ENCODE assay signal across 9 mouse cellular contexts in the genomic region with DNA sequence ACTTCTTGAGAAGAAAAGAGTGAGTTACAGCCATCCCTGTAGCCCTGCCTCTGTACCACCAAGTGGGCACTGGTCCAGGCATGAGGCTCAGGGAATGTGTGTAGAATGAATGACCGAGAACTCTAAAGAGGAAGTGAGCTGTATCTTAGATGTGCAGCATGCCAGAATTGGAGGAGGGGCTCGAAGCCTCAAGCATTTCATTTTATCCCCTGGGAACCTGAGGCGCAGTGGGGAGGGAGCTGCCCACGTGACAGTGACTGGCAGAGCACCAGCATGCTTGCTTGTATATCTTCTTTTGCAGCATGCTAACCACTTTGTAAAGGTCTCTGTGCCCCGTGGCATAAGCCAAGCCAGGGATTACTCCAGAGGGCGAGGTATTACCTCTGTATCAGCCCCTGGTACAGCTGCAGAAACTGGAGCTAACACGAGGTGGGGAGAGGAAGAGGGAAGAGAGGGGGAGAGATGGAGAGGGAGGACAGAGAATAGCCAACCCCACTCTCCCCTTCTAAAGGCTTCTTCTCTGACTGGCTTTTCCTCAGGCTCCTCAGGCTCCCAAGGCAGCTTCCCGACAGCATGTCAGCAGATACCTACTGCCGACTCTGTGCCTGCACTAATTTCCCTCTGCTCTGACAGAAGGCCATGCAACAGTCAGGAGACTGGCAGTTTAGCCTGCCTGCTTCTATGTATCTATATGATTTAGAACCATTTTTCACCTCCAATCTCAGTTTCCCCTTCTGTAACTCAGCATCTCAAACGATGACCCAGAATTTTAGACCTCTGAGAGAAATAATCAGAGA. TPM values are rescaled to one million over a fixed set of nuclear protein-coding genes. Genes with fewer than 3 reads are reported as not detected.
DNase-seq lines count a peak whose midpoint lies in the region; ATAC-seq and TF ChIP-seq lines count a peak whose summit lies in the region.
"Had no signal": no experiment of that assay in that cellular context is flagged by ENCODE, and none has a peak within 500 bp of the region (broad histone marks: within the 10 kb centered on the region; RNA-seq: fewer than 3 reads in every experiment).

No protein-coding gene starts in this region.

- H3K4me1 ChIP-seq in midbrain, postnatal 0 days (ENCODE audit: insufficient read depth, low read length): peaks cover 33% of the 10 kb centered on the region

- no peaks in the 10 kb centered on the region for H3K27me3 ChIP-seq in midbrain, postnatal 0 days (ENCODE audit: insufficient read depth, low read length)
- H3K27me3 ChIP-seq: limb, embryonic 15.5 days had no signal

- no peak for TF ChIP-seq CTCF in midbrain, postnatal 0 days (IDR thresholded peaks at IDR 0.05)

- DNase-seq in ovary, adult 18-20 months (ENCODE audit: low spot score): peak; percentile 12
- DNase-seq in ovary, postnatal 10 days (ENCODE audit: low spot score): no peak
- DNase-seq in cerebellum, postnatal 25 days: peak; percentile 48 to 62
- peak; percentile 28 for DNase-seq in gastrocnemius, postnatal 25 days
- DNase-seq in kidney, adult 9 months: peak; percentile 27
- DNase-seq in midbrain, postnatal 0 days (ENCODE audit: low spot score): peak; percentile 70
- no peak for DNase-seq in thymus, postnatal 4 days
- DNase-seq in thymus, postnatal 36 days: no peak

- 0 out of 2 replicates have a peak overlapping the region, but pooled peaks have one; percentile 1 for H3K4me2 ChIP-seq in midbrain, postnatal 0 days (ENCODE audit: low read depth, low read length, poor library complexity, severe bottlenecking)
- H3K4me2 ChIP-seq: limb, embryonic 15.5 days had no signal

- 16% methylated on average over 10 of the region's 10 CpGs for WGBS in midbrain, postnatal 0 days

- peak; percentile 38 for ATAC-seq in midbrain, postnatal 0 days (ENCODE audit: low FRiP score)

- 0 out of 2 replicates have a peak overlapping the region, but pooled peaks have one; percentile 32 for H3K27ac ChIP-seq in midbrain, postnatal 0 days (ENCODE audit: low read depth, low read length)
- H3K27ac ChIP-seq: limb, embryonic 15.5 days had no signal

- H3K9me3 ChIP-seq in midbrain, postnatal 0 days (ENCODE audit: low read length): no peaks in the 10 kb centered on the region
- H3K9me3 ChIP-seq: limb, embryonic 15.5 days had no signal

- peak overlapping the region; percentile 29; the same call in 1 of the 2 replicates for H3K9ac ChIP-seq in midbrain, postnatal 0 days (replicated peaks; ENCODE audit: low read length, poor library complexity, severe bottlenecking)
- H3K9ac ChIP-seq: limb, embryonic 15.5 days had no signal

- no peak overlapping the region for H3K4me3 ChIP-seq in midbrain, postnatal 0 days (ENCODE audit: low read depth, low read length)
- H3K4me3 ChIP-seq: limb, embryonic 15.5 days had no signal

- peaks cover 8% of the 10 kb centered on the region; the same call in 1 of the 2 replicates for H3K36me3 ChIP-seq in midbrain, postnatal 0 days (ENCODE audit: insufficient read depth, low read length)
- H3K36me3 ChIP-seq: limb, embryonic 15.5 days had no signal

RNA-seq across cellular contexts. Expression of a gene that starts 31.4 kb away (rescaled TPM):
- total RNA-seq in gastrocnemius, postnatal 25 days (2021): 10 to 100 TPM in 1 of 2 experiments, 1 to 10 TPM in 1; 9.7 to 10.7 TPM
- 363 and 375 TPM in 2 replicates for total RNA-seq in midbrain, postnatal 0 days (2014; rRNA removed)
- 301 and 312 TPM in 2 replicates for polyA plus RNA-seq in midbrain, postnatal 0 days (2015; fragmentation: Nextera tagmentation; extraction: Ambion mirVana)

Comparison
In these comparisons a context has a peak if more than half of its experiments do, and no peak if none do; other contexts are left out.
1. DNase-seq: peak in ovary, adult 18-20 months (single experiment), cerebellum, postnatal 25 days (2 of 2), gastrocnemius, postnatal 25 days (single experiment), kidney, adult 9 months (single experiment) and midbrain, postnatal 0 days (single experiment); none in ovary, postnatal 10 days (single experiment), thymus, postnatal 4 days (single experiment) and thymus, postnatal 36 days (0 of 2).
2. RNA of a gene that starts 31.4 kb away (total RNA-seq): 363 to 375 TPM in midbrain, postnatal 0 days; 9.7 to 10.7 TPM in gastrocnemius, postnatal 25 days; every median in the first group is over 10 times any median in the second.